Mouse (Mus musculus) liver, embryonic 14.5 days (tissue): ENCODE results near the gene Skap2. TPM values are rescaled to one million over a fixed set of nuclear protein-coding genes. Genes with fewer than 3 reads are reported as not detected.

Experiments
- ATAC-seq: fragments of 200-750 bp; cut with Nextera tagmentation; 2 replicates; pipeline ENCODE4 v1.8.0; 2017; ENCODE audit warnings: moderate number of reproducible peaks, mild to moderate bottlenecking, moderate library complexity; ENCODE audit not compliant: insufficient read depth
- DNase-seq, 3 experiments: peaks; one replicate each; pipeline ENCODE4 v3.0.0-alpha.2; 2012 to 2013; ENCODE audit warnings: low read depth in 3 of 3, low spot score in 3 of 3
- H3K27ac ChIP-seq: fragments of 300-500 bp; sonication (generic); 2 replicates; pipeline ENCODE4 v1.5.1; 2014; ENCODE audit warnings: moderate library complexity, mild to moderate bottlenecking, control low read depth, inconsistent platforms
- H3K27me3 ChIP-seq: fragments of 300-500 bp; sonication (generic); 2 replicates; pipeline ENCODE4 v1.6.1; 2014; ENCODE audit warnings: mild to moderate bottlenecking, low read length, moderate library complexity; ENCODE audit not compliant: control insufficient read depth, insufficient read depth
- H3K36me3 ChIP-seq: fragments of 300-500 bp; sonication (generic); replicated peaks from 2 replicates; pipeline ENCODE4 v1.6.1; 2014; ENCODE audit warnings: low read depth; ENCODE audit not compliant: control insufficient read depth, insufficient read depth
- H3K4me1 ChIP-seq, 2 experiments: fragments of 200-500 bp in 1 of 2; fragments of 300-500 bp in 1 of 2; sonication (generic) in 1 of 2; replicated peaks; 2 replicates each; pipeline ENCODE4 v1.6.1; 2012 to 2014; ENCODE audit warnings: antibody characterized with exemption in 1 of 2, inconsistent platforms in 1 of 2, low read length in 1 of 2; ENCODE audit not compliant: control insufficient read depth in 2 of 2, insufficient read depth in 2 of 2
- H3K4me2 ChIP-seq: fragments of 300-500 bp; sonication (generic); 2 replicates; pipeline ENCODE4 v1.6.1; 2014; ENCODE audit warnings: low read depth, mild to moderate bottlenecking, control low read depth, moderate library complexity
- H3K4me3 ChIP-seq, 2 experiments: fragments of 200-500 bp in 1 of 2; fragments of 300-500 bp in 1 of 2; sonication (generic) in 1 of 2; 2 replicates each; pipeline ENCODE4 v1.5.1; 2012 to 2014; ENCODE audit warnings: low read depth in 2 of 2, low read length in 2 of 2, mild to moderate bottlenecking in 2 of 2, control low read depth in 1 of 2, inconsistent platforms in 1 of 2, moderate library complexity in 1 of 2; ENCODE audit not compliant: insufficient read depth in 1 of 2
- H3K9ac ChIP-seq: fragments of 300-500 bp; sonication (generic); replicated peaks from 2 replicates; pipeline ENCODE4 v1.6.1; 2014; ENCODE audit warnings: mild to moderate bottlenecking, control low read depth, moderate library complexity
- H3K9me3 ChIP-seq: fragments of 300-500 bp; sonication (generic); 2 replicates; pipeline ENCODE4 v1.6.1; 2016; ENCODE audit warnings: low read length, mixed read lengths; ENCODE audit not compliant: control insufficient read depth
- CTCF ChIP-seq: IDR thresholded peaks from 2 replicates; pipeline ENCODE4 v1.5.1; 2016; ENCODE audit warnings: antibody characterized with exemption, low read depth, control low read depth
- EP300 ChIP-seq: IDR thresholded peaks from 2 replicates; pipeline ENCODE4 v1.6.1; 2016; ENCODE audit warnings: antibody characterized with exemption, low read depth
- whole genome bisulfite sequencing: fragments of 180-500 bp; shearing (Covaris S2); extraction: QIAGEN DNeasy Blood & Tissue Kit; methylation state at CpG from one replicate; pipeline ENCODE4 v1.1.7; 2014; ENCODE audit not compliant: insufficient replicate concordance; 5-methylcytosine and 5-hydroxymethylcytosine counted together
- polyA plus RNA-seq, 2 experiments: library from polyadenylated mRNA; depleted of rRNA in 1 of 2; stranded (reverse) in 1 of 2; unstranded in 1 of 2; fragments of >200 nt; fragmentation: Nextera tagmentation in 1 of 2; extraction: Ambion mirVana in 1 of 2; gene quantifications; 2 replicates each; pipeline versions ENCODE4 v1.2.1 to v1.2.3; 2012 to 2014

Skap2 gene
- polyA plus RNA-seq, 2 experiments, result 10.1 to 18.4 TPM

- ATAC-seq (no peak), DNase-seq (no peak)
- Histone ChIP-seq H3K36me3 (no peaks in the 10 kb centered on the region), H3K4me3 (peak overlapping the region; percentile 58 to 59), H3K9me3 (no peaks in the 10 kb centered on the region), H3K27me3 (peaks cover 2% of the 10 kb centered on the region; the same call in 1 of the 2 replicates), H3K4me2 (peak overlapping the region; percentile 88), H3K27ac (no peak overlapping the region), H3K4me1 (peaks cover 7 to 8% of the 10 kb centered on the region in 2 experiments), H3K9ac (peak overlapping the region; percentile 35)
- TF ChIP-seq CTCF (no peak), EP300 (no peak)
- WGBS, result 19% methylated on average over 3 of the region's 3 CpGs
Observed at GRCm38 (mm10) chr6:52013245-52013945, 1.0 kb upstream of the Skap2 start.

- peaks cover 7 to 8% of the 10 kb centered on the region in 2 experiments for H3K4me1 ChIP-seq
- peaks cover 18% of the 10 kb centered on the region for H3K27me3 ChIP-seq
- TF ChIP-seq EP300 (no peak), CTCF (no peak)
- ATAC-seq, result peak; percentile 66
- H3K27ac ChIP-seq, result no peak overlapping the region
- H3K9me3 ChIP-seq, result no peaks in the 10 kb centered on the region
- peak overlapping the region; percentile 88 for H3K4me2 ChIP-seq
- peak overlapping the region; percentile 58 to 77 for H3K4me3 ChIP-seq
- DNase-seq, result peak in 1 of 3 experiments; percentile 22
- H3K36me3 ChIP-seq, result no peaks in the 10 kb centered on the region
- peak overlapping the region; percentile 45 for H3K9ac ChIP-seq
- 2% methylated on average over 26 of the region's 26 CpGs for WGBS
Observed at GRCm38 (mm10) chr6:52011559-52012408, 565 bp downstream of the Skap2 start.

GRCm38 (mm10) chr6:52009385-52009784, 3.0 kb downstream of the Skap2 start:
- DNase-seq (no peak), ATAC-seq (no peak)
- WGBS, result 62% methylated on average over 6 of the region's 6 CpGs
- Histone ChIP-seq H3K36me3 (no peaks in the 10 kb centered on the region), H3K4me3 (no peak overlapping the region), H3K27ac (no peak overlapping the region), H3K9ac (no peak overlapping the region), H3K4me1 (peaks cover 7 to 8% of the 10 kb centered on the region in 2 experiments), H3K9me3 (no peaks in the 10 kb centered on the region), H3K27me3 (peaks cover 38% of the 10 kb centered on the region), H3K4me2 (no peak overlapping the region)
- no peak for TF ChIP-seq CTCF
- no peak for TF ChIP-seq EP300

- H3K27me3 ChIP-seq, result peaks cover 41% of the 10 kb centered on the region
- no peak overlapping the region for H3K27ac ChIP-seq
- no peak overlapping the region for H3K4me3 ChIP-seq
- TF ChIP-seq CTCF (no peak), EP300 (no peak)
- no peak overlapping the region for H3K9ac ChIP-seq
- WGBS, result 47% methylated on average over 3 of the region's 3 CpGs
- no peaks in the 10 kb centered on the region for H3K9me3 ChIP-seq
- no peaks in the 10 kb centered on the region for H3K36me3 ChIP-seq
- ATAC-seq (no peak), DNase-seq (no peak)
- no peak overlapping the region for H3K4me2 ChIP-seq
- H3K4me1 ChIP-seq, result peaks cover 7 to 8% of the 10 kb centered on the region in 2 experiments
Observed at GRCm38 (mm10) chr6:52008757-52009156, 3.6 kb downstream of the Skap2 start.

GRCm38 (mm10) chr6:52006649-52007218, 5.6 kb downstream of the Skap2 start:
- Histone ChIP-seq H3K36me3 (no peaks in the 10 kb centered on the region), H3K9me3 (no peaks in the 10 kb centered on the region), H3K27ac (no peak overlapping the region), H3K9ac (no peak overlapping the region), H3K27me3 (peaks cover 41% of the 10 kb centered on the region), H3K4me1 (no peaks in the 10 kb centered on the region), H3K4me2 (no peak overlapping the region), H3K4me3 (no peak overlapping the region)
- WGBS, result 24% methylated on average over 13 of the region's 13 CpGs
- DNase-seq (no peak), ATAC-seq (no peak)
- TF ChIP-seq EP300 (no peak), CTCF (no peak)
